Mouse (Mus musculus) heart, embryonic 10.5 days (tissue): ENCODE results near the gene Tmem254c. TPM values are rescaled to one million over a fixed set of nuclear protein-coding genes. Genes with fewer than 3 reads are reported as not detected.
"Not testable (repeated sequence)": the region's sequence is repeated elsewhere in the genome, so short reads cannot be mapped to it uniquely, and the experiment has no call there.

ENCODE experiments used
- DNase-seq: peaks from one replicate; pipeline ENCODE4 v3.0.0-alpha.2; 2017; ENCODE audit warnings: low spot score
- H3K27ac ChIP-seq: fragments of 300-500 bp; sonication (generic); 2 replicates; pipeline ENCODE4 v1.5.1; 2016; ENCODE audit warnings: mild to moderate bottlenecking
- H3K27me3 ChIP-seq: fragments of 300-500 bp; sonication (generic); 2 replicates; pipeline ENCODE4 v1.6.1; 2016; ENCODE audit warnings: mild to moderate bottlenecking; ENCODE audit not compliant: poor library complexity, insufficient read depth, severe bottlenecking
- H3K36me3 ChIP-seq: fragments of 300-500 bp; sonication (generic); 2 replicates; pipeline ENCODE4 v1.6.1; 2016; ENCODE audit warnings: mild to moderate bottlenecking, moderate library complexity
- H3K4me1 ChIP-seq: fragments of 300-500 bp; sonication (generic); 2 replicates; pipeline ENCODE4 v1.6.1; 2016; ENCODE audit warnings: mild to moderate bottlenecking
- H3K4me3 ChIP-seq: fragments of 300-500 bp; sonication (generic); 2 replicates; pipeline ENCODE4 v1.5.1; 2016; ENCODE audit warnings: mild to moderate bottlenecking, moderate library complexity
- H3K9me3 ChIP-seq: fragments of 300-500 bp; sonication (generic); 2 replicates; pipeline ENCODE4 v1.6.1; 2016; ENCODE audit warnings: mild to moderate bottlenecking, moderate library complexity
- WGBS: fragments of 180-500 bp; shearing (Covaris S2); methylation state at CpG from one replicate; pipeline ENCODE4 v1.1.7; 2016; 5-methylcytosine and 5-hydroxymethylcytosine counted together
- polyA plus RNA-seq: library from polyadenylated mRNA; unstranded; fragments of >200 nt; fragmentation: Nextera tagmentation; extraction: Ambion mirVana; gene quantifications from 2 replicates; pipeline ENCODE4 v1.2.1, GENCODE M21; 2016

Gene Tmem254c
- 28.7 and 28.9 TPM in 2 replicates for polyA plus RNA-seq

GRCm38 (mm10) chr14:26067325-26067633 lies at the start of gene Tmem254c:
Tmem254c (minus strand) TSS chr14:26067355.
- not testable (repeated sequence) for H3K27me3 ChIP-seq, H3K27ac ChIP-seq, DNase-seq, H3K36me3 ChIP-seq, H3K4me1 ChIP-seq, H3K4me3 ChIP-seq, H3K9me3 ChIP-seq
- WGBS, result no CpG with 5 or more reads among the region's 10 CpGs

DNA sequence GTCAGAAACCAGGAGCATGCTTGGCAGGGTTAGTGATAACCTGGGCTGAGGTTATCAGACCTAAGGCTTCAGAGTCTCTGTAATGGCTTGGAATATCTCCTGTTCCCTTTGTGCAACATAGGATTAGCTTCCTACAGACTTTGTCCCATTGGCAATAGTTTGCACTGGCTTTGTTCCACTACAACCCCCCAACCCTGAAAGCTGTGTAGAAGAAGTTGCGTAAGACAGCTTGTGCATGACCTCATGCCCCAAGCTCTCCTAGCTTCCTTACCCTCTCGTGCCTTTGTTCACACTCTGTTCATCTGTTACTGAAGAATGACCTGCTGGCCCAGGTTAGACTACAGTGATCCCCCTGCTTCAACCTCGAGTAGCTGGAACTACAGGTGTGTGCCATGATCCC lies 30.5 kb upstream of the Tmem254c start:
- H3K27ac ChIP-seq, H3K27me3 ChIP-seq, H3K36me3 ChIP-seq, DNase-seq, H3K4me3 ChIP-seq, H3K9me3 ChIP-seq, H3K4me1 ChIP-seq: not testable (repeated sequence)
- WGBS, result no CpG with 5 or more reads among the region's 3 CpGs

GRCm38 (mm10) chr14:26081997-26082396 lies 14.8 kb upstream of the Tmem254c start, which contains the start of gene Cphx3:
Cphx3 (plus strand) TSS chr14:26082297.
- not testable (repeated sequence) for H3K36me3 ChIP-seq, H3K4me3 ChIP-seq, DNase-seq, H3K27ac ChIP-seq, H3K27me3 ChIP-seq, H3K9me3 ChIP-seq, H3K4me1 ChIP-seq
- no CpG with 5 or more reads among the region's 1 CpGs for WGBS

DNA sequence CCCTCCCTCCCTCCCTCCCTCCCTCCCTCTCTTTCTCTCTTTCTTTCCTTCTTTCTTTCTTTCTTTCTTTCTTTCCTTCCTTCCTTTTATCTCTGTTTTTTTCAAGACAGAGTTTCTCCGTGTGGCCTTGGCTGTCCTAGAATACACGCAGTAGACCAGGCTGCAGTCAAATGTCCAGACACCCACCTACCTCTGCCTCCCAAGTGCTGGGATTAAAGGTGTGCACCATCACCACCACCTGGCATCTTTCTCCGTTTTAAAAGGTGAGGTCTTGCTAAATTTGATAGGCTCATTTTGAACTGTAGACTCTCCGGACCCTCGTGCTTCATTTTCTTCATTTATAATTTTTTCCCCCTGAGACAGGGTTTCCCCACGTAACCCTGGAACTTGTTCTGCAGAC lies 14.1 kb upstream of the Tmem254c start, which contains the start of gene Cphx2:
TSS of gene Cphx2 (plus strand) at position 301 of the 400 bp plus-strand sequence.
- no CpG with 5 or more reads among the region's 6 CpGs for WGBS
- not testable (repeated sequence) for H3K9me3 ChIP-seq, H3K36me3 ChIP-seq, H3K27ac ChIP-seq, DNase-seq, H3K4me1 ChIP-seq, H3K27me3 ChIP-seq, H3K4me3 ChIP-seq

GRCm38 (mm10) chr14:26076620-26077390 lies 9.7 kb upstream of the Tmem254c start:
- H3K27ac ChIP-seq, H3K4me3 ChIP-seq, DNase-seq, H3K9me3 ChIP-seq, H3K36me3 ChIP-seq, H3K27me3 ChIP-seq, H3K4me1 ChIP-seq: not testable (repeated sequence)
- no CpG with 5 or more reads among the region's 5 CpGs for WGBS

DNA sequence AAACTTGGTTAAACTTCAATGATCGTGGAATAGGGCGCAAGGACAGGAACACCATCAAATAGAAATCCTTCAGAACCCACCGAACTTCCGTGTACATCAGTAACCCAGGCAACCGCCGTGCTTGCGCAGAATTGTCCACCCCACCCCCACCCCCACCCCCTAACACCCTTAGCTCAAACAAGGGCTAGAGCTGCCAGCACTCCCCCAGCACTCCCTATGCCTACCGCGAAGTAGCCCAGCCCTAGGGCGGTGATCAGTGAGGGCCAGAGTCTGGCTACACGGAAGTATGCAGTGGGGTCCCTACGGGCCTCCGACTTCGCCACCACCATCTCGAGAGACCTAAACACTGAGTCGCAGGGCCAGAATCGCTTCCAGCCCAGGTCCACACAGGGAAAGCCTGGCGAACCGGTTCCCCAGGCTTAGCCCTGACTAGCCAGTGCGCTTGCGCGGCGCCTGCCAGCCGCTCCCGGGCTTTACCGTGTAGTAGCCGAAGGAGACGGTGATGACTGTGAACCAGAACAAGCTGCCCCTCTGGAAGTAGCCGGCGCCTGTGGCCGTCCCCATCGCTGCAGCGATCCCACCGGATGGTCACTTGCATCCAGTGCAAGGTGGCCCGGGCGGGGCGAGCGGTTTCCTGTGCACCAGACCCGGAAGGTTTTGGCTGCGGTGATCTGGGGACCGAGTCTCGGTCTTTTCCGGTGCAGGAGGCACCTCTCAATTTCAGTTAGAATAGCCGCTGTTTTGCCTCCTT lies 406 bp downstream of the Tmem254c start:
- H3K27ac ChIP-seq, H3K9me3 ChIP-seq, DNase-seq, H3K36me3 ChIP-seq, H3K4me1 ChIP-seq, H3K4me3 ChIP-seq, H3K27me3 ChIP-seq: not testable (repeated sequence)
- WGBS, result no CpG with 5 or more reads among the region's 44 CpGs

GRCm38 (mm10) chr14:26059362-26059761 lies 7.8 kb downstream of the Tmem254c start:
- not testable (repeated sequence) for H3K4me3 ChIP-seq

GRCm38 (mm10) chr14:26058184-26058583 lies 9.0 kb downstream of the Tmem254c start:
- not testable (repeated sequence) for DNase-seq, H3K4me3 ChIP-seq, H3K27ac ChIP-seq, H3K36me3 ChIP-seq, H3K27me3 ChIP-seq, H3K4me1 ChIP-seq, H3K9me3 ChIP-seq
- no CpG with 5 or more reads among the region's 3 CpGs for WGBS

More at GRCm38 (mm10) chr14:26059362-26059761, 7.8 kb downstream of the Tmem254c start:
- H3K27me3 ChIP-seq, DNase-seq, H3K9me3 ChIP-seq, H3K4me1 ChIP-seq, H3K27ac ChIP-seq, H3K36me3 ChIP-seq: not testable (repeated sequence)
- no CpG with 5 or more reads among the region's 6 CpGs for WGBS

GRCm38 (mm10) chr14:26048767-26049166 lies 18.4 kb downstream of the Tmem254c start:
- not testable (repeated sequence) for H3K9me3 ChIP-seq, H3K4me3 ChIP-seq, H3K36me3 ChIP-seq, H3K27ac ChIP-seq, H3K27me3 ChIP-seq, H3K4me1 ChIP-seq, DNase-seq
- WGBS, result no CpG with 5 or more reads among the region's 9 CpGs

DNA sequence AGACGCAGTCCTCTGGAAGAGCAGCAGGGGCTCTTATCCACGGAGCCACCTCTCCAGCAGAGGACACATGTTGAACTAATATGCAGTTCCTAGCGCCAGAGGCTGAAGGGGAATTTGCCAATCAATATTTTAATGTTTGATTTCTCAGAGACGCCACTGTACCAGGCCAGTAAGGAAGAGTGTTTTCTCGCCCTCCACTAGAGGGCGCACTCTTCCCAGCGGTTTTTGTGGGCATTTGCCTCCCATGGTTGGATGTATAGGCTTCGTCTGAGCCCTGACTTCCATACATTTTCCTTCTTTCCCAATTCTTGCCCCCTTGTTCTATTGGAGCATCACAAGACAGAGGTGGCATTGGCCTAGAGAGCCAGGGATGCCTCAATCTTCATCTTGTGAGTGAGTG lies 20.1 kb downstream of the Tmem254c start:
- not testable (repeated sequence) for H3K36me3 ChIP-seq, H3K4me3 ChIP-seq, H3K4me1 ChIP-seq, DNase-seq, H3K9me3 ChIP-seq, H3K27me3 ChIP-seq, H3K27ac ChIP-seq
- WGBS, result no CpG with 5 or more reads among the region's 8 CpGs

GRCm38 (mm10) chr14:26045007-26045406 lies 22.1 kb downstream of the Tmem254c start:
- H3K4me1 ChIP-seq, DNase-seq, H3K4me3 ChIP-seq, H3K9me3 ChIP-seq, H3K27ac ChIP-seq, H3K36me3 ChIP-seq, H3K27me3 ChIP-seq: not testable (repeated sequence)
- no CpG with 5 or more reads among the region's 5 CpGs for WGBS

DNA sequence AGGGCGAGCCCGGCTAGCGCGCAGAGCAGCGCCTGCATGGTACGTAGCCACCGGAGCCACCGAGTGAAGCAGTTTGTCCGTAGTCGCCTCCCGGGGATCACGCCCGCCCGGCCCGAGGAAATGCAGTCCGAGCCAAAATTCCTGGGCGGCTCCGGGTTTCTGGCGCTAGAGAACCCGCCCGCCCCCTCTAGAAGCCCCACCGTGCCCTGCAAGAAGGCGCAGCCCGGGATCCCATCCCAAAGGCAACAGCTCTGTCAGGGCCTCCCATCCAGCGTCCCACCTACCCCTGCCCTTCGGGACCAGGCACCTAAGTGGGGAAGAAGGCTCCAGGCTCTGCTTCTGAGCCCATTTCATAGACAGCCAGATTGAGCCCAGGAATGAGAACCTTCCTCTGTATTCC lies 24.5 kb downstream of the Tmem254c start, which contains the start of gene Gm9780:
TSS of gene Gm9780 (minus strand) at position 101 of the 400 bp plus-strand sequence.
- no CpG with 5 or more reads among the region's 26 CpGs for WGBS
- H3K27me3 ChIP-seq, H3K4me1 ChIP-seq, H3K36me3 ChIP-seq, H3K4me3 ChIP-seq, H3K27ac ChIP-seq, DNase-seq, H3K9me3 ChIP-seq: not testable (repeated sequence)

DNA sequence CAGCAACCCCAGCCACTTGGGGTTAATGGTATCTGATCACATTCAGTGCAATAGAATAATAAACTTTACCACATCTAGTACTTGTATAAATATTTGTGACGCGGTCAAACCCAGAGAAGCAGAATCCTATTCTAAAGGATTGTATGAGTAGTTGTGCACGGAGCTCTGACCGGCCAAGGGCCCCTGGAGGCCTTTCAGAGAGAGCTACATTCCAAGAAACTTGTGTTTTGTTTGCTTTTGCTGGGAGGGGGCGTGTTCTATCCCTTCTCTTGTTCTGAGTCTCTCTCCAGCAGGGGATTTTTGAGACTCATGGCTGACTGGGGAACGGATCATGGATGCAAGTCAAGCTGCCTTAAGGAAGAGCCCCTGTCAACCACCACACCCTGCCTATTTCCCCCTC lies 31.7 kb downstream of the Tmem254c start:
- not testable (repeated sequence) for H3K27me3 ChIP-seq, H3K4me1 ChIP-seq, H3K4me3 ChIP-seq, H3K27ac ChIP-seq, H3K36me3 ChIP-seq, H3K9me3 ChIP-seq, DNase-seq
- no CpG with 5 or more reads among the region's 6 CpGs for WGBS
